Mouse (Mus musculus) thymus, adult 2 months (tissue): ENCODE data around the gene Slc6a1. TPM values are rescaled to one million over a fixed set of nuclear protein-coding genes. Genes with fewer than 3 reads are reported as not detected.

Experiments used
- DNase-seq: peaks from one replicate; pipeline ENCODE4 v3.0.0; 2021
- H3K27ac ChIP-seq: fragments of 200-500 bp; 2 replicates; pipeline ENCODE4 v1.5.1; 2012; ENCODE audit warnings: low read length, control low read depth; ENCODE audit not compliant: control insufficient read depth, insufficient read depth
- H3K27me3 ChIP-seq: fragments of 200-500 bp; 2 replicates; pipeline ENCODE4 v1.6.1; 2012; ENCODE audit warnings: mild to moderate bottlenecking, low read length, moderate library complexity, mixed read lengths; ENCODE audit not compliant: control insufficient read depth, insufficient read depth
- H3K36me3 ChIP-seq: fragments of 200-500 bp; 2 replicates; pipeline ENCODE4 v1.6.1; 2012; ENCODE audit warnings: mild to moderate bottlenecking, low read length, moderate library complexity; ENCODE audit not compliant: control insufficient read depth, insufficient read depth
- H3K4me1 ChIP-seq: fragments of 200-500 bp; replicated peaks from 2 replicates; pipeline ENCODE4 v1.6.1; 2012; ENCODE audit warnings: low read length; ENCODE audit not compliant: control insufficient read depth, insufficient read depth
- H3K4me3 ChIP-seq: fragments of 200-500 bp; 2 replicates; pipeline ENCODE4 v1.5.1; 2012; ENCODE audit warnings: mild to moderate bottlenecking, low read length, control low read depth, moderate library complexity; ENCODE audit not compliant: control insufficient read depth, insufficient read depth
- CTCF ChIP-seq: fragments of 200-500 bp; IDR thresholded peaks from 2 replicates; pipeline ENCODE4 v1.5.1; 2012; ENCODE audit warnings: mild to moderate bottlenecking, control low read depth, low read length, moderate library complexity, borderline replicate concordance; ENCODE audit not compliant: control insufficient read depth, poor library complexity, insufficient read depth; ENCODE audit errors: extremely low read depth
- POLR2A ChIP-seq: fragments of 200-500 bp; IDR thresholded peaks from 2 replicates; pipeline ENCODE4 v1.6.1; 2012; ENCODE audit warnings: mild to moderate bottlenecking, low read length, control low read depth, moderate library complexity; ENCODE audit not compliant: control insufficient read depth, poor library complexity, insufficient read depth; ENCODE audit errors: extremely low read depth
- WGBS: fragments of 180-500 bp; shearing (Covaris S2); methylation state at CpG from one replicate; pipeline ENCODE4 v1.1.7; 2018; 5-methylcytosine and 5-hydroxymethylcytosine counted together
- polyA plus RNA-seq: library from polyadenylated mRNA; depleted of rRNA; stranded (reverse); fragments of >200 nt; gene quantifications from 2 replicates; pipeline ENCODE4 v1.2.3, GENCODE M21; 2012

Gene Slc6a1
- polyA plus RNA-seq, 1 experiment = 0.26 TPM

GRCm38 (mm10) chr6:114270799-114271198 lies 11.6 kb upstream of the Slc6a1 start:
- Histone ChIP-seq H3K27me3 (no peaks in the 10 kb centered on the region), H3K27ac (no peak overlapping the region), H3K4me3 (no peak overlapping the region), H3K36me3 (no peaks in the 10 kb centered on the region), H3K4me1 (no peaks in the 10 kb centered on the region)
- TF ChIP-seq CTCF = no peak
- WGBS = 72% methylated on average over 5 of the region's 5 CpGs
- no peak for DNase-seq

- no peak for DNase-seq
These were observed 10.2 kb upstream of the Slc6a1 start for GRCm38 (mm10) chr6:114272279-114272678.

GRCm38 (mm10) chr6:114273997-114274728 lies 8.3 kb upstream of the Slc6a1 start:
- no peaks in the 10 kb centered on the region for H3K27me3 ChIP-seq
- TF ChIP-seq CTCF = no peak
- TF ChIP-seq POLR2A = no peak
- no peaks in the 10 kb centered on the region for H3K4me1 ChIP-seq
- no peaks in the 10 kb centered on the region for H3K36me3 ChIP-seq
- no peak overlapping the region for H3K27ac ChIP-seq
- no peak for DNase-seq
- no peak overlapping the region for H3K4me3 ChIP-seq
- 65% methylated on average over 14 of the region's 14 CpGs for WGBS

More at GRCm38 (mm10) chr6:114272279-114272678, 10.2 kb upstream of the Slc6a1 start:
- WGBS = 88% methylated on average over 15 of the region's 15 CpGs
- H3K27ac ChIP-seq = no peak overlapping the region
- no peak overlapping the region for H3K4me3 ChIP-seq
- no peaks in the 10 kb centered on the region for H3K27me3 ChIP-seq
- no peaks in the 10 kb centered on the region for H3K4me1 ChIP-seq
- H3K36me3 ChIP-seq = no peaks in the 10 kb centered on the region
- TF ChIP-seq CTCF (no peak), POLR2A (no peak)

- no peak for TF ChIP-seq POLR2A
- TF ChIP-seq CTCF = no peak
- Histone ChIP-seq H3K27ac (no peak overlapping the region), H3K36me3 (no peaks in the 10 kb centered on the region), H3K4me1 (no peaks in the 10 kb centered on the region), H3K4me3 (no peak overlapping the region), H3K27me3 (no peaks in the 10 kb centered on the region)
- WGBS = 70% methylated on average over 8 of the region's 8 CpGs
- DNase-seq = no peak
These were observed 6.6 kb upstream of the Slc6a1 start for GRCm38 (mm10) chr6:114275800-114276199.

GRCm38 (mm10) chr6:114283278-114283770 lies 889 bp downstream of the Slc6a1 start:
- no peak for DNase-seq
- Histone ChIP-seq H3K27me3 (no peaks in the 10 kb centered on the region; the same call in 1 of the 2 replicates), H3K4me3 (no peak overlapping the region), H3K4me1 (no peaks in the 10 kb centered on the region), H3K36me3 (no peaks in the 10 kb centered on the region), H3K27ac (no peak overlapping the region)
- 23% methylated on average over 8 of the region's 8 CpGs for WGBS
- no peak for TF ChIP-seq POLR2A
- TF ChIP-seq CTCF = no peak

- Histone ChIP-seq H3K4me1 (no peaks in the 10 kb centered on the region), H3K4me3 (no peak overlapping the region), H3K27ac (no peak overlapping the region), H3K36me3 (no peaks in the 10 kb centered on the region), H3K27me3 (no peaks in the 10 kb centered on the region; the same call in 1 of the 2 replicates)
- 61% methylated on average over 10 of the region's 10 CpGs for WGBS
- TF ChIP-seq CTCF = no peak
- TF ChIP-seq POLR2A = no peak
- DNase-seq = no peak
These were observed 1.7 kb downstream of the Slc6a1 start for GRCm38 (mm10) chr6:114283927-114284703.
